Mouse (Mus musculus): Measurements from ENCODE around the gene Cgref1. TPM values are rescaled to one million over a fixed set of nuclear protein-coding genes. Genes with fewer than 3 reads are reported as not detected.
A peak's percentile ranks its signal among the peaks of the same experiment; 100 is the strongest.

The Cgref1 gene
- polyA plus RNA-seq, 1 experiment: 481 TPM

DNA sequence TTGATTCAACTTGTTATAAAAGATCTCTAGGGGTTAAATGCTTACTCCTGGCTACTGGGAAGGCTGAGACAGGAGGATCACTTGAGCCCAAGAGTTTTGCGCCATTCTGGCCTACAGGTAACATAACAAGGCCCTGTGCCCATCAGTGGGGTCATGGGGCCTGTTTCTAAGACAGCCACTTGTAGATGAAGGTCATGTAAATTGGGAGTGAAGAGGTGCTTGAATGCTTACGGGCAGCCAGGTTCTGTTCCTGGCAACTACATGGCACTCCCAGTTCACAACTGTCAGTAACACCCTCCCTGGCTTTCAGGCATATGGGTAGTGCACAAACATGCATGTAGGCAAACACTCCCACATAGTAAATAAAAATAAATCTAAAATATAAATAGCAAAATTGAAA lies 5.5 kb upstream of the Cgref1 start:
- Histone ChIP-seq H3K4me1 (ENCODE audit: control insufficient read depth, insufficient read depth, insufficient read length, low read length) (peaks cover 17% of the 10 kb centered on the region; the same call in 1 of the 2 replicates), H3K27ac (ENCODE audit: insufficient read depth, low read depth, low read length) (peak overlapping the region; percentile 44; the same call in 1 of the 2 replicates), H3K4me3 (ENCODE audit: low read depth, low read length) (peak overlapping the region; percentile 46), H3K36me3 (ENCODE audit: control insufficient read depth, insufficient read depth, low read length) (peaks cover 38% of the 10 kb centered on the region), H3K27me3 (ENCODE audit: control insufficient read depth, insufficient read depth, low read length) (no peaks in the 10 kb centered on the region)
- TF ChIP-seq CTCF (IDR thresholded peaks at IDR 0.05; ENCODE audit: extremely low read depth, insufficient read length, insufficient replicate concordance, low read depth, low read length) (no peak), POLR2A (IDR thresholded peaks at IDR 0.05; ENCODE audit: low read depth, low read length) (no peak)
- WGBS: 71% methylated on average over 2 of the region's 2 CpGs

DNA sequence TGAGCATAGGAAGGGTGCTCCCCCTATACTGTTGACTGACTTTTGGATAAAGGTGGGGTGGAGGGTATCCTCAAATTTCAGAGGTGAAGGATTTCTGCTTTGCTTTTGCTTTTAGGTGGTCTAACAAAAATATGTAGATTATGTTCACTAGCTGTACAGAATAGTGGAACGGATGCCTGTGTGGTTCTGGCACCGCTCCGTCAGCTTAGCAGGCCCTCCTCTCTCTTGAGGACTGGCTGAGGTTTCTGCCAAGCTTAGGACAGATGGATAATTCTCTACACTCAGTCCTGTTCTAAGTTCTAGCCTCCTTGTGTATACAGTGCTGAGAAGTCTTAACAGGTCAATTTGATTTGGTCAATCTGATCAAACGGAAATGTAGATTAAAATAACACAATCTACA lies 5.1 kb upstream of the Cgref1 start:
- Histone ChIP-seq H3K27ac (ENCODE audit: insufficient read depth, low read depth, low read length) (peak overlapping the region; percentile 76), H3K27me3 (ENCODE audit: control insufficient read depth, insufficient read depth, low read length) (no peaks in the 10 kb centered on the region), H3K4me3 (ENCODE audit: low read depth, low read length) (peak overlapping the region; percentile 70), H3K36me3 (ENCODE audit: control insufficient read depth, insufficient read depth, low read length) (peaks cover 34% of the 10 kb centered on the region), H3K4me1 (ENCODE audit: control insufficient read depth, insufficient read depth, insufficient read length, low read length) (peaks cover 19% of the 10 kb centered on the region; the same call in 1 of the 2 replicates)
- TF ChIP-seq CTCF (IDR thresholded peaks at IDR 0.05; ENCODE audit: extremely low read depth, insufficient read length, insufficient replicate concordance, low read depth, low read length) (no peak), POLR2A (IDR thresholded peaks at IDR 0.05; ENCODE audit: low read depth, low read length) (no peak)
- 28% methylated on average over 4 of the region's 4 CpGs for WGBS

DNA sequence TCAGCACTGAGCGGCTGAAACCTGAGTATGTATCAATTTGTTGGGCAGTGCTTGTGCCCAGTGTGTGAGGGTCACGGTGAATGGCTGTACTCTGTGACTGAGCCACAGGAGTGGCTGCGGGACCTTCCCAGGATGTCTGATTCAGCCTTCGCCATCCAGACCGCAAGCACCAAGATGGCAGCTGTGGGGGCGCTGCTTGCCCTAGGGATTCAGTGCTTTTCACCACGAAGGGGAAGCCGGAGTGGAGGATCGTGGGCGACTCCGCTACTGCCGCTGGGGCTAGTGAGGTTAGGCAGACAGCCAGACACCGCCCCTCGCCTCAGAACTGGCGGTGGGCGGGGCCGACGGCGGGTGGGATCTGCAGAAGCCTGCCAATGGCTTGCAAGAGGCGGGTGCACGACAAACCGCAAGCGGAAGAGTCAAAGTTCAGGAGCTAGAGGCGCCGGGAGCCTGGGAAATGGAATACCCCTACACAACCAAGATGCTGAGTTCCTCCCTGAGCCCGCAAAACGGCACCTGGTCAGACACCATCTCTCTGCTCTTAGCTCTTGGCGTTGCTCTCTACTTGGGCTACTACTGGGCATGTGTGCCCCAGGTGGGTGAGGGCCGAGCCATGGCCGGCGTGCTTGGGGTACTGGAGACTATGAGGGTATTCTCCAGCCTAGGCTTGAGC lies 4.4 kb upstream of the Cgref1 start:
- Histone ChIP-seq H3K36me3 (ENCODE audit: control insufficient read depth, insufficient read depth, low read length) (peaks cover 27% of the 10 kb centered on the region), H3K4me1 (ENCODE audit: control insufficient read depth, insufficient read depth, insufficient read length, low read length) (peaks cover 20% of the 10 kb centered on the region; the same call in 1 of the 2 replicates), H3K27me3 (ENCODE audit: control insufficient read depth, insufficient read depth, low read length) (no peaks in the 10 kb centered on the region), H3K4me3 (ENCODE audit: low read depth, low read length) (peak overlapping the region; percentile 70), H3K27ac (ENCODE audit: insufficient read depth, low read depth, low read length) (peak overlapping the region; percentile 93)
- WGBS: 1% methylated on average over 31 of the region's 31 CpGs
- TF ChIP-seq CTCF (IDR thresholded peaks at IDR 0.05; ENCODE audit: extremely low read depth, insufficient read length, insufficient replicate concordance, low read depth, low read length) (no peak), POLR2A (IDR thresholded peaks at IDR 0.05; ENCODE audit: low read depth, low read length) (peak; percentile 79)

DNA sequence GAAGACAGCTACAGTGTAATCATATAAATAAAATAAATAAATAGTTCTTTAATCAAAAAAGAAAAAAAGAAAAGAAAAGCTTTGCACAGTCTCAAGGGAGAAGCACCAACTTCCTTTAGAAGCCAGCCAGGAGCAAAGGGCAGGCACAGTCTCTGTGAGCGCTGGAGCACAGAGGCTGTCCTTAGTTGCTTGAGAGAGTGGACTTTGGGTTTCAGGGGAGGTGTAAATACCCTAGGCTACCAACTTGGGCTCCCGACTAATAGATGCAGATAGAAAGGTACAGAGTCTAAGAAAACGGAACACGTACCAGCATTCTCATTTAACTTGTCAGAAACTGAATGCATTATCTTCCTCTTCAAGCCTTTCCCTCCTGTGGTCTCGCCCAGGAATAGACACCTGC lies 3.2 kb upstream of the Cgref1 start:
- WGBS: 37% methylated on average over 5 of the region's 5 CpGs
- H3K4me3 ChIP-seq (ENCODE audit: low read depth, low read length): no peak overlapping the region
- TF ChIP-seq POLR2A (IDR thresholded peaks at IDR 0.05; ENCODE audit: low read depth, low read length): no peak
- no peak for TF ChIP-seq CTCF (IDR thresholded peaks at IDR 0.05; ENCODE audit: extremely low read depth, insufficient read length, insufficient replicate concordance, low read depth, low read length)
- peaks cover 16% of the 10 kb centered on the region for H3K36me3 ChIP-seq (ENCODE audit: control insufficient read depth, insufficient read depth, low read length)
- peak overlapping the region; percentile 93 for H3K27ac ChIP-seq (ENCODE audit: insufficient read depth, low read depth, low read length)
- H3K27me3 ChIP-seq (ENCODE audit: control insufficient read depth, insufficient read depth, low read length): no peaks in the 10 kb centered on the region
- peaks cover 20% of the 10 kb centered on the region; the same call in 1 of the 2 replicates for H3K4me1 ChIP-seq (ENCODE audit: control insufficient read depth, insufficient read depth, insufficient read length, low read length)

DNA sequence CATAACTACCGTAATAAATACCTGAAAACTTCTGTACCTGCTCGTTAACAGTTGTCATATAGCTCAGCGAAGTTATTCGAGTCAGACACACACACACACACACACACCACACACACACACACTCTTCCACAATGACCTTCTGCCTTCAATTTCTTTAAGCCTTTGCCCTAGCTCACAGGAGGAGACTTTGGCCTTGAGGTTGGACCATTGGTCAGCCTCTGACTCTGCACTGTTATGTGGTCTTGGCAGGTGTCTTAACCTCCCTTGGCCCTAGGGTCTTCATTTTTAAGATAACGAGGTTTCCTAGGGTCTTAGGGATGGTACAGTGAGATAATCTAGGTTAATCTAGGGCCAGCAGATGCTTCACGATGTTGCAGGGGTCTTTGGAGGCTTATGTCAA lies 1.0 kb downstream of the Cgref1 start:
- H3K4me3 ChIP-seq (ENCODE audit: low read depth, low read length): peak overlapping the region; percentile 69
- H3K4me1 ChIP-seq (ENCODE audit: control insufficient read depth, insufficient read depth, insufficient read length, low read length): peaks cover 13% of the 10 kb centered on the region; the same call in 1 of the 2 replicates
- 63% methylated on average over 6 of the region's 6 CpGs for WGBS
- no peaks in the 10 kb centered on the region for H3K27me3 ChIP-seq (ENCODE audit: control insufficient read depth, insufficient read depth, low read length)
- TF ChIP-seq POLR2A (IDR thresholded peaks at IDR 0.05; ENCODE audit: low read depth, low read length): no peak
- H3K27ac ChIP-seq (ENCODE audit: insufficient read depth, low read depth, low read length): peak overlapping the region; percentile 91
- H3K36me3 ChIP-seq (ENCODE audit: control insufficient read depth, insufficient read depth, low read length): no peaks in the 10 kb centered on the region

DNA sequence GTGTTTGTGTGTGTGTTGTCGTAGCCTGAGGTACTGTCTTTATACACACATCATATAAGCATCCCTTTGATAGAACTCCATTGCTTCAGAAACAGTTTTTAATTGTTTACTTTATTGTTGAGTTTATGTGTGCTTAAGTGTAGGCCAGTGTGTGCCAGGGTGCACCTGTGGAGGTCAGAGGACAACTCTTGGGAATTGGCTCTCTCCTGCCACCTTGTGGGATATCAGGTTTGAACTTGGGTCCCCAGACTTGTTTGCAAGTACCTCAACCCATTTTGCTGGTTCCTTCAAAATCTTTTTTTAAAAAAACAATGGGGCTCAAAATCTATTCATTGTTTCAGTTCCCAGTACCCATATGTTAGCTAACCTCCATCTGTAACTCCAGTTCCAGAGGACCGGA lies 2.4 kb downstream of the Cgref1 start:
- Histone ChIP-seq H3K27ac (ENCODE audit: insufficient read depth, low read depth, low read length) (no peak overlapping the region), H3K4me1 (ENCODE audit: control insufficient read depth, insufficient read depth, insufficient read length, low read length) (peaks cover 13% of the 10 kb centered on the region; the same call in 1 of the 2 replicates), H3K27me3 (ENCODE audit: control insufficient read depth, insufficient read depth, low read length) (no peaks in the 10 kb centered on the region), H3K36me3 (ENCODE audit: control insufficient read depth, insufficient read depth, low read length) (no peaks in the 10 kb centered on the region; the same call in 1 of the 2 replicates), H3K4me3 (ENCODE audit: low read depth, low read length) (no peak overlapping the region)
- 83% methylated on average over 2 of the region's 2 CpGs for WGBS
- TF ChIP-seq CTCF (IDR thresholded peaks at IDR 0.05; ENCODE audit: extremely low read depth, insufficient read length, insufficient replicate concordance, low read depth, low read length): peak; percentile 61; the same call in 1 of the 2 replicates
- no peak for TF ChIP-seq POLR2A (IDR thresholded peaks at IDR 0.05; ENCODE audit: low read depth, low read length)

DNA sequence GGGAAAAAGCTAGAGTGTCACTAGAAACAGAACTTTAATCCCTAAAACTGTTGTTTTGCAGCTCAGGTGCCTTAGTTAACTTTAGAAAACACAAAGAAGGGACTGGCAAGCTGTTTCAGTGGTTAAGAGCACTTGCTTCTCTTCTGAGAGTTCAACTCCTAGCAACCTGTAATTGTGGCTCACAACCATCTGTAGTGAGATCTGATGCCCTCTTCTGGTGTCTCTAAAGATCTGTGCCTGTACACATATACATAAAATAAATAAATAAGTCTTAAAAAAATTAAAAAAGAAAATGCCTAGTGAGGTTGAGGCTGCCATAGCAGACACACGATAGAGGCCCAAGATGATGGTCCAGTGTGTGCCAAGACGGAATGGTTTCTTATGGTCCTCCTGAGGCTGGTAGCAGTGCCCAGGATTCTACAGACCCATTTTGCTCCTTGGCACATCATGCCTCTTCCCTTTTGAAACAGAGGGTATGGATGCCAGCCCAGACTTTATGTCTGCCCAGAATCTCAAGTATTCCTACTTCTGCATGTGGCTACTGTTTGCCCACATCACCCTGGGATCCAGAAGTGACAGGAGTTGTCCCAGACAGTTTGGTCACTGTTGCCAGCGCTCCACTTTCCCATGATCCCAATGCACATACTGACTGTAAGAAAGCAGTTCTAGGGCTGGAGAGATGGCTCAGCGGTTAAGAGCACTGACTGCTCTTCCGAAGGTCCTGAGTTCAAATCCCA lies 10.5 kb downstream of the Cgref1 start:
- 90% methylated on average over 5 of the region's 5 CpGs for WGBS
- Histone ChIP-seq H3K36me3 (ENCODE audit: control insufficient read depth, insufficient read depth, low read length) (peaks cover 22% of the 10 kb centered on the region), H3K4me1 (ENCODE audit: control insufficient read depth, insufficient read depth, insufficient read length, low read length) (no peaks in the 10 kb centered on the region; the same call in 1 of the 2 replicates), H3K27me3 (ENCODE audit: control insufficient read depth, insufficient read depth, low read length) (no peaks in the 10 kb centered on the region), H3K27ac (ENCODE audit: insufficient read depth, low read depth, low read length) (no peak overlapping the region), H3K4me3 (ENCODE audit: low read depth, low read length) (no peak overlapping the region)
- TF ChIP-seq POLR2A (IDR thresholded peaks at IDR 0.05; ENCODE audit: low read depth, low read length) (no peak), CTCF (IDR thresholded peaks at IDR 0.05; ENCODE audit: extremely low read depth, insufficient read length, insufficient replicate concordance, low read depth, low read length) (no peak)
